Mouse (Mus musculus): ENCODE data around the gene Stxbp4.

Stxbp4 gene

DNA sequence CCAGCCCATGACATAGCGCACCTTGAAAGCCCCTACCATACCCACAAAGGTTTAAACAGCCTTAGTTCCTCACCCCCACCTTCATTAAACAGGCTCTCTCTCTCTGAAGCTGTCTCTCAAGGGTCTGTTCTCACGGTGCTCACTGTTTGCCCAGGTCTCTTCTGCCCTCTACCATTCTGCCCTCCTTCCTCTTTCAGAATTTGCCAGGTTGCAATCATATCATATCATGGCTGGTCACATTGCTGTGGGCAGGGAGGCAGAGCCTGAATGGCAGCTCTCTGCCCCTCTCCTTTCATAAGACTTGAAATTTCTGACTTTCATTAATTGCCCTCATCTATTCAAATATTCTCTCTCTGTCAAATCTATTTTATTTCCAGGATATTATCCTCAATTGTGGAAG, 195.4 kb downstream of the Stxbp4 start:
- DNase-seq = no peak

DNA sequence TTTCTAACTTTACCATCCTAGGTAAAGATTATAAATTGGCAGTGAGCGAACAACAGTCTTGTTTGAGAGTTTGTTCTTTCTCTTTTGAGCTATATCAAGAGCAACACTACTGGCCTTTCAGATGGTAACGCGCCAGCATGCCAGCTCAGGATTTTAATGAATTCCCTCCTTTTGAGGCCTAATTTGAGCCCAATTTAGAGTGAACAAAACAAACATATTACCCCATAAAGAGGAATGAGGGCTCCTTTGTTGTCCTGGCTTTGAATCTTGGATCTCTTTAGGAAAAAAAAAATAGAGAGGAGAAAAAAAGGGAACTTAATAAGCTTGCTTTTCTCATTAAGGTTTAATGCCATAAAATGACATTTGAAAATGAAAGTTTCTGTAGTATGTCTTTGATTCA, 197.0 kb downstream of the Stxbp4 start:
- no peak for DNase-seq

DNA sequence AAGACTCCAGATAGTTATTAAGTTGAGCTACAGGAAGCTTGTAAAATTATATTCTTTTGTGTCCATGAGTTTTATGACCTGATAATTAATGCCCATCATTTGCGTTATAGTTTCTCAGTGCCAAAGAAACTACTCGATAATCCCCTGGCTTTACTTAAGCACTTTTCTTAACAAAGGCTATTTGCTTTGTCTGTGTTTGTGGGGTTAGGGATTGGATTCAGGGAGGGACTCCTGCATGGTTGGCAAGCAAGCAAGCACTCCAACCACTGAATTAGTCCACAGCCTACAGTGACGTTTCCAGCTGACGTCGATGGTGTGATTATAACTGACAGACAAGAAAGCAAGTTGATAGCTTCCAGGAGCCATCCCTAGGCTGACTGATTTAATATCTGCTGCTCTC, 199.1 kb downstream of the Stxbp4 start:
- no peak for DNase-seq
